Mouse (Mus musculus) gastrocnemius, postnatal 10 days (tissue): ENCODE measurements around the gene Nprl3. TPM values are rescaled to one million over a fixed set of nuclear protein-coding genes. Genes with fewer than 3 reads are reported as not detected.
"Not testable (repeated sequence)": the region's sequence is repeated elsewhere in the genome, so short reads cannot be mapped to it uniquely, and the experiment has no call there.

Experiments used
- DNase-seq: peaks from one replicate; pipeline ENCODE4 v3.0.0; 2021; ENCODE audit warnings: mixed read lengths
- total RNA-seq, 2 experiments: library from RNA; stranded (reverse); gene quantifications; 2 replicates each; pipeline ENCODE4 v1.2.3; 2021

The Nprl3 gene
- total RNA-seq, 2 experiments from 2014 or later, result 18.9 to 25.0 TPM

DNA sequence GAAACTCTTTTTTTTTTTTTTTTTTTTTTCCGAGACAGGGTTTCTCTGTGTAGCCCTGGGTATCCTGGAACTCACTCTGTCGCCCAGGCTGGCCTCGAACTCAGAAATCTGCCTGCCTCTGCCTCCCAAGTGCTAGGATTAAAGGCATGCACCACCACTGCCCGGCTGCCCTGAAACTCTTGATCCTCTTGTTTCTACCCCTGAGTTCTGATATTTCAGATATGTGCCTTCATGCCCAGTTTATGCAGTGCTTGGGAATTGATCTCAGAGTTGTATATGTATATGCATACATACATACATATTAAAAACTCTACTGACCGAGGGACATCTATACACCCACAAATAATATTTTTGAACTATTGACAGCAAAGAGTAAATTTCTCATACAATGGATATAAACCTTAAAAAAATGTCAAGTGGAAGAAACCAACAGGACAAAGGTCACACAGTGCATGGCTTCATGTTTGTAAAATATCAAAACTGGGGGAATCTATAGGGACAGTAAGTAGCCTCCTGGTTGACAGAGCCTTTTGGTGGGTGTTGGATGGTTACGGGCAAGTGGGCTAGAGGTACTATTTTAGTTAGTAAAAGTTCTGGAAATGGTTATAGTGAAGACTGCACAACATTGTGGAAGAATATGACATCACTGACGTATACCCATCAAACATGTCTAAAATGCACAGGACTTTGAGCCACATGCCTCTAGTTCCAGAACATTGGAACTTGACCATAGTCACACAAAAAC is 17.7 kb upstream of the Nprl3 start:
- no peak for DNase-seq

DNA sequence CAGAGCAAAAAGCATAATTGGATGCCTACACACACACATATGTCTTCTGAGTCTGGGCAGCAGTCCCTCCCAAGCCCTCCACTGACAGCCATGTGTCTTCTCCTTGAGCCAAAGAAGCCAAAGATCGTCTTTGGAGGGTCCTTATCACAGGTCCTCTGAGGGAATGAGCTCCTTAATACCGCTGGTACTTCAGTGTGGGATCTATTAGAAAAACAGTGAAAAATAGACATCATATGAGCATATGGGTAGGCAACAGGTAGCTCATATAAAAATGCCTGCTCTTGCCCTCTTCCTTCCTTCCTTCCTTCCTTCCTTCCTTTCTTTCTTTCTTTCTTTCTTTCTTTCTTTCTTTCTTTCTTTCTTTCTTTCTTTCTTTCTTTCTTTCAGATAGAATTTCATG is 17.1 kb upstream of the Nprl3 start:
- DNase-seq, result not testable (repeated sequence)

- not testable (repeated sequence) for DNase-seq
Measured at GRCm38 (mm10) chr11:32283091-32283777, 15.7 kb upstream of the Nprl3 start, which contains the start of gene Hba-a1. Gene Hba-a1, plus strand, starts transcription at chr11:32283511.

DNA sequence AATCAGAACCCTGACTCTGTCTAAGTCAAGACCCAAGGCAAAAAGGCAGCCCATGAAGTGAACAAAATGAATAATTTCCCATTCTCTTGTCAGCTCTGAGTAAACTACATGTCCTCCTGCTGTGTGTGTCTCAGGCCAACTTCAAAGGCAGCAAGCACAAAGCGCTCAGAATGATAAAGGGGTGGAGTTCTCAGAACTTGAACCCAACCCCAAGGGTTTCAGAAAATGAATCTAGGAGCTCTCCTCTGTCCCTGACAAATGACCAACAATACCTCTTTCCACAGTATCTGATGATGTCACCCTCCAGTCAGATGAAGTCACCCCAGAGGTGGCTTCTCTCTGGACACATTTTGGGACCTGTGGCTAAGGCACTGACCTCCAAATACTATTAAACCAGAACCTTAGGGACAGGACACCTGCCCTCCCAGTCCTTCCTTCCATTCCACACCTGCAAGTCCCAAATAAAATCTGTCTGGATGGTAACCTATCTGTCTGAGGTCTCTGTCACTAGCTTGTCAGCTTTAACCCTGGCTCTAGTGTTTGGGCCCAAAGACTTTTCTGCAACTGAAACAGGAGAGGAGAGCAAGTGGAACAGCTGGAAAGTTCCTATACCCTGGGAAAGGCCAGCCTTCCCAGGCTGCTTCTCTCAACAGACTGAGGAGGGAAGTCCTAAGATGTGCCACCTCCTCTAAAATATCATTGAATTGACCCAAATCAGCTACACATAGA is 14.1 kb upstream of the Nprl3 start:
- DNase-seq, result no peak

GRCm38 (mm10) chr11:32280646-32281045 is 13.1 kb upstream of the Nprl3 start:
- no peak for DNase-seq

DNA sequence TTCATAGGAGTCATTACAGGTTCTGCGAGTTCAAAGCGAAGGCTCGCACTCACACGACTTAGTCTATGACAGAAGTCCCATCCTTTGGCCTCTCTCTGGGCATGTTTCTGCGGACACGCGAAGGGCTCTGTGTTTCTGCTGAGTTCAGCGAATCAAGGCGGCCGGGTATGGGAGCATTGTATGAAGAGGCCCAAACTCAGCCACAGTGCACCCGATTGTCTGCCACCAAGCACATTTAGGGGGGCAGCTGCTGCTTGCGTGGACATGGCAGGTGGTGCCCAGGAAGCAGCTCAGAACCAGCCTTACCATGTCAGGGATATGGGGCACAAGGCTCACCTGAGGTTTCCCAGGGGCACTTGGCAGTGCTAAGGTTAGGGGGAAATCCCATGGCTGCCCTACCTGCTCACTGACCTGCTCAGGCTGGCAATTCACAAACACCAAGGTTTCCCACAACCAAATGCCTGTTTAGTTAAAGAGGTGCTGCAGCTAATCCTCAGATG is 11.0 kb upstream of the Nprl3 start:
- DNase-seq, result no peak

GRCm38 (mm10) chr11:32277736-32278457 is 10.4 kb upstream of the Nprl3 start:
- no peak for DNase-seq

DNA sequence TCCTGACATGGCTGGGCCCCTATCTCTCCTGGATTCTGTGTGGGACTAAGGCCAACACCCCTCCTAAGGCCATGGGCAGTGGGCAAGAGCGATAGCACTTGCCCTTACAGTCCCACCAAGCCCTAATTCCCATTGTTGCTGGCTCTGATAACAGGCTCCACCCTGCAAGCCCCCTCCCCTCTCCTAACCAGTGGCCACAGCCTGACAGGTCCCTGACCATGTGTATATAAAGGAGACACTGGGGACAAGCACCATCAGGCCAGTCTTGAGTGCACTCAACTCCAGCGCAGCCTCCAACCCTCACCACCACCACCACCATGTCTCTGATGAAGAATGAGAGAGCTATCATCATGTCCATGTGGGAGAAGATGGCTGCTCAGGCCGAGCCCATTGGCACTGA is 8.8 kb upstream of the Nprl3 start, which contains the start of gene Hba-x:
Gene Hba-x, plus strand, starts transcription at position 54 of the 400 bp plus-strand sequence.
- no peak for DNase-seq

GRCm38 (mm10) chr11:32271178-32271577 is 3.7 kb upstream of the Nprl3 start:
- no peak for DNase-seq

- DNase-seq, result no peak
Measured at GRCm38 (mm10) chr11:32268952-32269351, 1.4 kb upstream of the Nprl3 start.

DNA sequence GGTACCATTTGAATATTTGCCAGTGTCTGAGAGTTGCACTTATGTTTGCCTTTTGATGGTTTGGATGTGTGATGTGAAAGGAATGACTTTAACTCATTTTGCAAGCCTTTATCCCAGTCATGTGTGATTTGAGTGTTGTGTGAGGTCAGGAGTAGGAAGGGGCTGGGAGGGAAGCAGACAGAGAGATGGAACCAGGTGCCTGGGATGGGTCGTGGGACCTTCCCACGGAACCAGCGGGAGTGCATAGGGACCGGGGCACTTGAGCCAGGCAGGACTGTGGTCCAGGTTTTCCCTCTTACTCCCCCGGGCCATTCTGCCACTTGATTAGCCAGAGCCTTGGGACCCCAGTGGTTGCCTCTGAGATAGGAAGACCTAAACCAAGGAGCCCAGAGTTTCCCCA is 457 bp upstream of the Nprl3 start:
- DNase-seq, result no peak

DNA sequence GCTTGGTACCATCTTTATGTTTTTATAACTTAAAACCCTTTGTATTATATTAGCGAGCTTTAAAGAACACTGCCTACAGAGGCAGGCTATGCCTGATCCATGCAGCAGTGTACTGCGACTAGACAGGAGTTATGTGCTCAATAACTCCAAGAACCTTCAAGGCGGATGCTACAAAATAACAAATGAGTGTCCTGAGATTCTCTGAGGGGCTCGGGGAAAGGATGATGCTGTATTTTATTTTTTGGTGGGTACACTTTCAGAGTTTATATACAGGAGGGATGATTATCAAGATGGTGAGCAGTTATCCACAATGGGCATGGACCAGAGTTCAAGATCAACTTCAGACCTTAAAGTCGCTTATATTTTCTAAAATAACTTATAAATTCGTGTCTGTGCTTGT is 731 bp downstream of the Nprl3 start:
- no peak for DNase-seq

DNA sequence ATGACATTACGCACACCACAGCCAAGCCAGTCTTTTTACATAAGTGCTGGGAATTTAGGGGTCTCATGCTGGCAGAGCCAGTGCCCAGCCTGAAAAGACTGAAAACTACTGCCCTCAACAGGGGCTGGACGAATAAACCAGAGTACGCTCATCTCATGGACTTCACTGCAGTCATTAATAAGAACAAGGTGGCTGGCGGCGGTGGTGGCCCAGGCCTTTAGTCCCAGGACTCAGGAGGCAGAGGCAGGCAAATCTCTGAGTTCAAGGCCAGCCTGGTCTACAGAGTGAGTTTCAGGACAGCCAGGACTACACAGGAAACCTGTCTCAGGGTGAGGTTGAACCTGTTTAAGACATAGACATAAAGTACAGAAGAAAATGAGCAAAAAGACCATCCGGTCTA is 1.3 kb downstream of the Nprl3 start:
- no peak for DNase-seq

GRCm38 (mm10) chr11:32265117-32265738 is 2.3 kb downstream of the Nprl3 start:
- no peak for DNase-seq

- DNase-seq, result no peak
Measured at GRCm38 (mm10) chr11:32262674-32263415, 4.7 kb downstream of the Nprl3 start.

DNA sequence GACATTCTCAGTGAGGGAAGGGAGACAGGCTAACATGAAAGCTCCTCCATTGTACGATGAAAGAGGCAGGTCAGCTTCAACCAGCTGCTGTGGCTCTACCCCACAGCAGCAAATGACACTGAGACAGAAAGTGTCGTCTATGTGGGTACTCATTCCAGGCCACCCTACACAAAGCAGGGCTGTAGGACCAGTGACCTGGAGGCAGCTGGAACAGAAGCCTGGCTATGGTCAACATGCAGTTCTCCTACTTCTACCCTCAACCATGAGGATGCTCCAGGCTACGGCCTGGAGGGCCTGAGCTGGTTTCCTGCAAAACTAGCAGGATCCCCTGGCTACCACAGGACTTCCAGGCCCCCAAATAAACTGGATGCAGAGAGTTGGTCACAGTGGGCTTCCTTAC is 10.9 kb downstream of the Nprl3 start:
- no peak for DNase-seq

DNA sequence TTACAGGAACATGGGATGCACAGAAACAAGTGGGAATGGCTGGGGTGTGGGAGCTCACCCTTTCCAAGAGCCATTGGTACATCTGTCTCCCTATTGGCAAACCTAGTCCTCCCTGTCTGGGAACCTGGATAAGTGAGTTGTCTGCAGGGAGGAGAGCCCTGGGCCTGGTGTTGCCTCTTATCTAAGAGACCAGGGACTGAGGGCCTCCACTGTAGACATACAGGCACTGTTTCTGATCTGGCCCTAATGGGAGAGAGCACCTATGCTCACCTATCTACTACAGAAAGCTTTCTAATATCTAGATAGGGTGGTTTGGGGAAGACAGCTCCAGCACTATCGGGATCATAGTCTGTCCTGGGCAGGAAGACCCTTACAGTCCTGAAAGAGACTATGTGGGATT is 11.4 kb downstream of the Nprl3 start:
- no peak for DNase-seq

- DNase-seq, result no peak
Measured at GRCm38 (mm10) chr11:32253121-32253520, 14.4 kb downstream of the Nprl3 start.

- no peak for DNase-seq
Measured at GRCm38 (mm10) chr11:32250880-32251763, 16.4 kb downstream of the Nprl3 start.

DNA sequence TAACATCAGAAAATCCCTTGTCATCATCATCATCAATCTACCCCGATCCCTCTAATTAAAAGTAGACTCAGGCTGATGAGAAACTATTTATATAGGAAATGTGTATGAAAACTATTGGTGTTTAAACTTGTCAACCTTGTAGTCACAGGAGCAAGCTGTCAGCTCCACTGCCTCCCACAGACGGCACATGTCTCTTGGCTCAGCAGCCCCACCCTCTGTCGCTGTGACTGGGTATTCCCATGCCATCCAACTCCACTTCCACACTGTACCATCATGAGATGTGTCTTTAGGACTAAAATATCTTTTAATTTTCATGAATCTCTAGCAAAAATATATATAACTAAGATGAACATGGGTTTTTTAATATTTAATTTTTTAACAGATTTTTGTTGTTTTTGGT is 19.2 kb downstream of the Nprl3 start:
- DNase-seq, result no peak
